Mouse (Mus musculus): ENCODE data around the gene Tmem123. TPM values are rescaled to one million over a fixed set of nuclear protein-coding genes. Genes with fewer than 3 reads are reported as not detected.

The Tmem123 gene
- total RNA-seq, 1 experiment from 2014 or later: 179 TPM

GRCm38 (mm10) chr9:7795581-7795980 is 31.7 kb downstream of the Tmem123 start:
- no peak for ATAC-seq (replicated peaks; ENCODE audit: insufficient number of reproducible peaks, low FRiP score, low TSS enrichment, poor library complexity, severe bottlenecking)

- no peak for ATAC-seq (replicated peaks; ENCODE audit: insufficient number of reproducible peaks, low FRiP score, low TSS enrichment, poor library complexity, severe bottlenecking)
Measured at GRCm38 (mm10) chr9:7796129-7796864, 32.5 kb downstream of the Tmem123 start.

- no peak for ATAC-seq (replicated peaks; ENCODE audit: insufficient number of reproducible peaks, low FRiP score, low TSS enrichment, poor library complexity, severe bottlenecking)
Measured at GRCm38 (mm10) chr9:7797542-7797941, 33.7 kb downstream of the Tmem123 start.

GRCm38 (mm10) chr9:7798555-7798954 is 34.7 kb downstream of the Tmem123 start:
- no peak for ATAC-seq (replicated peaks; ENCODE audit: insufficient number of reproducible peaks, low FRiP score, low TSS enrichment, poor library complexity, severe bottlenecking)

- no peak for ATAC-seq (replicated peaks; ENCODE audit: insufficient number of reproducible peaks, low FRiP score, low TSS enrichment, poor library complexity, severe bottlenecking)
Measured at GRCm38 (mm10) chr9:7805101-7805506, 41.3 kb downstream of the Tmem123 start.

- no peak for ATAC-seq (replicated peaks; ENCODE audit: insufficient number of reproducible peaks, low FRiP score, low TSS enrichment, poor library complexity, severe bottlenecking)
Measured at GRCm38 (mm10) chr9:7822758-7823157, 58.9 kb downstream of the Tmem123 start.

GRCm38 (mm10) chr9:7824916-7825315 is 61.1 kb downstream of the Tmem123 start:
- 0 out of 2 replicates have a peak, but pooled peaks have one; percentile 43 for ATAC-seq (replicated peaks; ENCODE audit: insufficient number of reproducible peaks, low FRiP score, low TSS enrichment, poor library complexity, severe bottlenecking)

- ATAC-seq (replicated peaks; ENCODE audit: insufficient number of reproducible peaks, low FRiP score, low TSS enrichment, poor library complexity, severe bottlenecking): no peak
Measured at GRCm38 (mm10) chr9:7828706-7829105, 64.9 kb downstream of the Tmem123 start.

GRCm38 (mm10) chr9:7829531-7830528 is 66.0 kb downstream of the Tmem123 start:
- no peak for ATAC-seq (replicated peaks; ENCODE audit: insufficient number of reproducible peaks, low FRiP score, low TSS enrichment, poor library complexity, severe bottlenecking)

- ATAC-seq (replicated peaks; ENCODE audit: insufficient number of reproducible peaks, low FRiP score, low TSS enrichment, poor library complexity, severe bottlenecking): no peak
Measured at GRCm38 (mm10) chr9:7833421-7833820, 69.6 kb downstream of the Tmem123 start.

GRCm38 (mm10) chr9:7835302-7835701 is 71.5 kb downstream of the Tmem123 start:
- ATAC-seq (replicated peaks; ENCODE audit: insufficient number of reproducible peaks, low FRiP score, low TSS enrichment, poor library complexity, severe bottlenecking): no peak

- 0 out of 2 replicates have a peak, but pooled peaks have one; percentile 14 for ATAC-seq (replicated peaks; ENCODE audit: insufficient number of reproducible peaks, low FRiP score, low TSS enrichment, poor library complexity, severe bottlenecking)
Measured at GRCm38 (mm10) chr9:7836331-7836730, 72.5 kb downstream of the Tmem123 start.

- ATAC-seq (replicated peaks; ENCODE audit: insufficient number of reproducible peaks, low FRiP score, low TSS enrichment, poor library complexity, severe bottlenecking): peak; percentile 93
Measured at GRCm38 (mm10) chr9:7836905-7837805, 73.3 kb downstream of the Tmem123 start, which contains the start of gene Birc2. Birc2 (minus strand) TSS chr9:7837064.

GRCm38 (mm10) chr9:7837806-7838440 is 74.1 kb downstream of the Tmem123 start:
- ATAC-seq (replicated peaks; ENCODE audit: insufficient number of reproducible peaks, low FRiP score, low TSS enrichment, poor library complexity, severe bottlenecking): no peak

GRCm38 (mm10) chr9:7841221-7841620 is 77.4 kb downstream of the Tmem123 start:
- ATAC-seq (replicated peaks; ENCODE audit: insufficient number of reproducible peaks, low FRiP score, low TSS enrichment, poor library complexity, severe bottlenecking): no peak
